ENCODE assay signal across 19 mouse cellular contexts in genomic region chr1:165913720-165914415, GRCm38 (mm10).
DNase-seq lines count a peak whose midpoint lies in the region; ATAC-seq and TF ChIP-seq lines count a peak whose summit lies in the region.
"Had no signal": no experiment of that assay in that cellular context is flagged by ENCODE, and none has a peak within 500 bp of the region (broad histone marks: within the 10 kb centered on the region; RNA-seq: fewer than 3 reads in every experiment).

No protein-coding gene starts in this region.

- WGBS in midbrain, embryonic 12.5 days, result 59% methylated on average over 2 of the region's 2 CpGs
- 84% methylated on average over 2 of the region's 2 CpGs for WGBS in midbrain, embryonic 11.5 days
- WGBS in forebrain, embryonic 14.5 days, result 33% methylated on average over 2 of the region's 2 CpGs

- peaks cover 30% of the 10 kb centered on the region for H3K36me3 ChIP-seq in midbrain, embryonic 12.5 days
- peaks cover 7% of the 10 kb centered on the region; the same call in 1 of the 2 replicates for H3K36me3 ChIP-seq in midbrain, embryonic 11.5 days (ENCODE audit: control insufficient read depth, insufficient read depth, low read length)
- H3K36me3 ChIP-seq in forebrain, embryonic 14.5 days (ENCODE audit: control insufficient read depth, insufficient read depth, low read length), result peaks cover 27% of the 10 kb centered on the region

- DNase-seq in midbrain, embryonic 11.5 days (ENCODE audit: low spot score, missing footprints), result no peak
- DNase-seq in forebrain, embryonic 14.5 days (ENCODE audit: low spot score), result peak; percentile 91
- peak; percentile 13 for DNase-seq in telencephalon, adult 2 months (ENCODE audit: low read depth, low spot score)
- DNase-seq in layer of hippocampus, adult 2 months (ENCODE audit: low spot score in 2 of 2), result no peak
- DNase-seq: adrenal gland, adult 2 months; B cell, adult 2 months; cerebellum, adult 8-10 months; gastrocnemius, postnatal 14 days; kidney, adult 18-20 months; kidney, postnatal 4 days; right cerebral cortex, adult 18-20 months; spleen, adult 18-20 months; thymus, postnatal 25 days had no signal

- peaks cover 8% of the 10 kb centered on the region for H3K4me1 ChIP-seq in midbrain, embryonic 12.5 days
- no peaks in the 10 kb centered on the region for H3K4me1 ChIP-seq in midbrain, embryonic 11.5 days (ENCODE audit: control insufficient read depth, insufficient read depth, low read length)
- peaks cover 11% of the 10 kb centered on the region for H3K4me1 ChIP-seq in forebrain, embryonic 14.5 days (ENCODE audit: control insufficient read depth, insufficient read depth, low read length)
- H3K4me1 ChIP-seq: embryonic facial prominence, embryonic 15.5 days; liver, embryonic 12.5 days had no signal

- TF ChIP-seq CTCF in layer of hippocampus, adult 2 months (conservative IDR thresholded peaks at IDR 0.05), result no peak

- H3K9ac ChIP-seq in midbrain, embryonic 12.5 days (replicated peaks), result no peak overlapping the region
- no peak overlapping the region for H3K9ac ChIP-seq in midbrain, embryonic 11.5 days (ENCODE audit: low read length)
- no peak overlapping the region for H3K9ac ChIP-seq in forebrain, embryonic 14.5 days (ENCODE audit: low read length)
- H3K9ac ChIP-seq: embryonic facial prominence, embryonic 15.5 days; liver, embryonic 12.5 days had no signal

- no peak overlapping the region for H3K4me2 ChIP-seq in midbrain, embryonic 12.5 days (replicated peaks)
- H3K4me2 ChIP-seq in midbrain, embryonic 11.5 days, result no peak overlapping the region
- peak overlapping the region; percentile 8; the same call in 1 of the 2 replicates for H3K4me2 ChIP-seq in forebrain, embryonic 14.5 days (ENCODE audit: low read length)
- H3K4me2 ChIP-seq: embryonic facial prominence, embryonic 15.5 days; heart, embryonic 11.5 days; liver, embryonic 12.5 days had no signal

- no peaks in the 10 kb centered on the region for H3K9me3 ChIP-seq in midbrain, embryonic 12.5 days
- no peaks in the 10 kb centered on the region for H3K9me3 ChIP-seq in midbrain, embryonic 11.5 days (ENCODE audit: control insufficient read depth, low read length)
- no peaks in the 10 kb centered on the region for H3K9me3 ChIP-seq in forebrain, embryonic 14.5 days (replicated peaks; ENCODE audit: control insufficient read depth, low read length)
- H3K9me3 ChIP-seq: embryonic facial prominence, embryonic 15.5 days; liver, embryonic 12.5 days had no signal

- H3K27ac ChIP-seq in midbrain, embryonic 12.5 days (replicated peaks), result peak overlapping the region; percentile 47; the same call in 1 of the 2 replicates
- no peak overlapping the region for H3K27ac ChIP-seq in midbrain, embryonic 11.5 days (ENCODE audit: low read depth, low read length)
- H3K27ac ChIP-seq in forebrain, embryonic 14.5 days (ENCODE audit: low read depth, low read length), result no peak overlapping the region
- H3K27ac ChIP-seq in layer of hippocampus, adult 2 months, result no peak overlapping the region; the same call in 1 of the 2 replicates
- H3K27ac ChIP-seq: embryonic facial prominence, embryonic 15.5 days; liver, embryonic 12.5 days had no signal

- H3K4me3 ChIP-seq in midbrain, embryonic 12.5 days, result no peak overlapping the region
- no peak overlapping the region for H3K4me3 ChIP-seq in midbrain, embryonic 11.5 days (ENCODE audit: low read depth, low read length)
- no peak overlapping the region for H3K4me3 ChIP-seq in forebrain, embryonic 14.5 days (ENCODE audit: low read depth, low read length)
- H3K4me3 ChIP-seq in layer of hippocampus, adult 2 months, result no peak overlapping the region
- H3K4me3 ChIP-seq: embryonic facial prominence, embryonic 15.5 days; liver, embryonic 12.5 days had no signal

- H3K27me3 ChIP-seq in midbrain, embryonic 12.5 days, result no peaks in the 10 kb centered on the region
- no peaks in the 10 kb centered on the region for H3K27me3 ChIP-seq in midbrain, embryonic 11.5 days (ENCODE audit: control insufficient read depth, insufficient read depth, low read length)
- no peaks in the 10 kb centered on the region for H3K27me3 ChIP-seq in forebrain, embryonic 14.5 days (replicated peaks; ENCODE audit: control insufficient read depth, insufficient read depth, low read length)
- H3K27me3 ChIP-seq: embryonic facial prominence, embryonic 15.5 days; liver, embryonic 12.5 days had no signal

- ATAC-seq in midbrain, embryonic 12.5 days (ENCODE audit: low FRiP score, low read depth), result peak; percentile 65; the same call in 1 of the 2 replicates
- no peak for ATAC-seq in midbrain, embryonic 11.5 days (ENCODE audit: low FRiP score)
- peak; percentile 96 for ATAC-seq in forebrain, embryonic 14.5 days
- 0 out of 2 replicates have a peak, but pooled peaks have one; percentile 22 for ATAC-seq in megakaryocyte-erythroid progenitor cell, adult 5-6 weeks (replicated peaks; ENCODE audit: low FRiP score, low TSS enrichment, poor library complexity, severe bottlenecking)
- no peak for ATAC-seq in CD4-positive, CD25-positive, alpha-beta regulatory T cell, adult 4 months
- ATAC-seq: liver, embryonic 12.5 days had no signal

Comparison
In these comparisons a context has a peak if more than half of its experiments do, and no peak if none do; other contexts are left out.
1. ATAC-seq: peak in midbrain, embryonic 12.5 days (single experiment), forebrain, embryonic 14.5 days (single experiment) and megakaryocyte-erythroid progenitor cell, adult 5-6 weeks (single experiment); none in midbrain, embryonic 11.5 days (single experiment) and CD4-positive, CD25-positive, alpha-beta regulatory T cell, adult 4 months (single experiment).
2. DNase-seq: peak in forebrain, embryonic 14.5 days (single experiment) and telencephalon, adult 2 months (single experiment); none in midbrain, embryonic 11.5 days (single experiment) and layer of hippocampus, adult 2 months (0 of 2).